Mouse (Mus musculus): Measurements from ENCODE around the gene Dohh. TPM values are rescaled to one million over a fixed set of nuclear protein-coding genes. Genes with fewer than 3 reads are reported as not detected.

Gene Dohh
- polyA plus RNA-seq, 1 experiment from 2014 or later, result 78.7 TPM

DNA sequence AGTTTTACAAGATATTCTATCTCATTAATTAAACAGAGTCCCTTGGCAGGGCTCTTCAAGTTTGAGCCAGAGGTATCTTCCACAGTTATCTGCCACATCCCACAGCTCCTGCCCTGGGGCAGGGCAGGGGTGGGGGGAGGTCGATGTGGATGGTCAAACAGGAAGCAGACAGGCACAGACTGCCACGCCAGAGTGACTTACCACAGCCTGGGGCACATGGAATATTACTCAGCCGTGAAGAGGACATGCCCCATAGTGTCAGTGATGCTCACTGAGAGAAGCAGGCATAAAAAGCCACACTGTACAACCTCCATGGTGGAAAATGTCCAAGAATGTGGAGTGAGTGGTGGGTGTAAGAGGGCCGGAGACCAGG lies 39.1 kb upstream of the Dohh start:
- H3K27me3 ChIP-seq (replicated peaks; ENCODE audit: control insufficient read depth, insufficient read depth, low read length), result peaks cover 38% of the 10 kb centered on the region
- 89% methylated on average over 4 of the region's 4 CpGs for WGBS
- H3K36me3 ChIP-seq (ENCODE audit: control insufficient read depth, insufficient read depth, low read length), result peaks cover 10% of the 10 kb centered on the region
- no peak overlapping the region for H3K4me3 ChIP-seq (ENCODE audit: low read depth, low read length)
- DNase-seq (ENCODE audit: low spot score), result no peak
- no peak overlapping the region for H3K27ac ChIP-seq (ENCODE audit: low read depth, low read length)
- no peak for ATAC-seq
- no peaks in the 10 kb centered on the region for H3K9me3 ChIP-seq (replicated peaks; ENCODE audit: control insufficient read depth, low read length)
- H3K9ac ChIP-seq (ENCODE audit: low read length), result no peak overlapping the region
- peaks cover 15% of the 10 kb centered on the region for H3K4me1 ChIP-seq (ENCODE audit: control insufficient read depth, insufficient read depth, low read length)
- H3K4me2 ChIP-seq (ENCODE audit: low read length), result no peak overlapping the region

DNA sequence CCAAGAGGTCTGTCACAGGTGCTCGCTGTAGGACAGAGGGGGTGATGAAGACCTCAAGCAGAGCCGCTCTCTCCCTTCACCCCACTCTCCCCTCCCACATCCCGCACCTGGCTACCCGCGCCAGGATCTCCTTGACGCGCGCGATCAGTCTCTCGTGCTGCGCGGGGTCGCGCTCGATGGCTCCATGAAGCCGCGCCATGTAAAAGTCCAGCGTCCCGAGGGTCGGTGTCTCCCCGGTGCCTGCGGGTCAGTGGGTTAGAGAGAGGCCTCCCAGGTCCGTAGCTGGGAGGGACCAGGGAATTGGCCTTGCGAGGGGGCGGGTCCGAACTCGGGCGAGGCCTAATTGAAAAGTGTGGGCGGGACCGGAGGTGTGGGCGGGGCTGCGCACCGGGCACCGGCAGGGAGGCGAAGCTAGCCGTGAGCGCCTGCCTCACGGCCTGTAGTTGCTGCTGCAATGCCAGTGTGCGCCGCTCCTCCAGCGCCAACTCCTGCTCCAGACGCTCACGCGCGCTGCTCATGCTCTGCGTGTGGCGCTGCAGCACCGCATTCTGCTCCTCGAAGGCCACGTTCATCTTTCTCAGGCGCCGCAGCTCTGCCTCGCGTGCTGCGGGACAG lies 37.7 kb upstream of the Dohh start:
- Histone ChIP-seq H3K9me3 (replicated peaks; ENCODE audit: control insufficient read depth, low read length) (no peaks in the 10 kb centered on the region), H3K27me3 (replicated peaks; ENCODE audit: control insufficient read depth, insufficient read depth, low read length) (peaks cover 31% of the 10 kb centered on the region), H3K27ac (ENCODE audit: low read depth, low read length) (no peak overlapping the region), H3K4me3 (ENCODE audit: low read depth, low read length) (peak overlapping the region; percentile 13; the same call in 1 of the 2 replicates), H3K4me2 (ENCODE audit: low read length) (peak overlapping the region; percentile 48), H3K9ac (ENCODE audit: low read length) (peak overlapping the region; percentile 37), H3K36me3 (ENCODE audit: control insufficient read depth, insufficient read depth, low read length) (peaks cover 10% of the 10 kb centered on the region), H3K4me1 (ENCODE audit: control insufficient read depth, insufficient read depth, low read length) (peaks cover 15% of the 10 kb centered on the region)
- no peak for ATAC-seq
- WGBS, result 4% methylated on average over 55 of the region's 55 CpGs
- peak; percentile 78 for DNase-seq (ENCODE audit: low spot score)

DNA sequence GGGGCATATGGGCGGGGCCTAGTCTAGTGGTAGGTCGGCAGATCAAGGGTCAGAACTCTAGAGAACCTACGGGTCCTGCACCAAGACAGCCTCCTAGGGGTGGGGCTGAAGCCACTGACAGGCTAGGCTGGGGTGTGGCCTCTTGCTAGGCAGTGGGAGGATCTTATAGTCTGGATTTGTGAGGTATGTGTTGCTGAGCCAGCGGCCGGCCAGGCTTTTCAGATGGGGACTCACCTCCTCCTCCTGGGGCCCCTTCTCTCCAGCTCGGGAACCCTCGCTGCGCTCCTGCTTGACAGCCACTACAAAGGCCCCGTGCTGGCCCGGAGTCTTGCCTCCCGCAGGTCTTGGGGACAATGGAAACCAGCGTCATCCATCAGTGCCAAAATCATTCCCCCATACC lies 35.1 kb upstream of the Dohh start:
- Histone ChIP-seq H3K27ac (ENCODE audit: low read depth, low read length) (no peak overlapping the region), H3K4me2 (ENCODE audit: low read length) (peak overlapping the region; percentile 92), H3K36me3 (ENCODE audit: control insufficient read depth, insufficient read depth, low read length) (peaks cover 10% of the 10 kb centered on the region), H3K9me3 (replicated peaks; ENCODE audit: control insufficient read depth, low read length) (no peaks in the 10 kb centered on the region), H3K4me3 (ENCODE audit: low read depth, low read length) (peak overlapping the region; percentile 72), H3K4me1 (ENCODE audit: control insufficient read depth, insufficient read depth, low read length) (peaks cover 15% of the 10 kb centered on the region), H3K9ac (ENCODE audit: low read length) (peak overlapping the region; percentile 79), H3K27me3 (replicated peaks; ENCODE audit: control insufficient read depth, insufficient read depth, low read length) (peaks cover 7% of the 10 kb centered on the region; the same call in 1 of the 2 replicates)
- WGBS, result 4% methylated on average over 12 of the region's 12 CpGs
- DNase-seq (ENCODE audit: low spot score) (no peak), ATAC-seq (no peak)

DNA sequence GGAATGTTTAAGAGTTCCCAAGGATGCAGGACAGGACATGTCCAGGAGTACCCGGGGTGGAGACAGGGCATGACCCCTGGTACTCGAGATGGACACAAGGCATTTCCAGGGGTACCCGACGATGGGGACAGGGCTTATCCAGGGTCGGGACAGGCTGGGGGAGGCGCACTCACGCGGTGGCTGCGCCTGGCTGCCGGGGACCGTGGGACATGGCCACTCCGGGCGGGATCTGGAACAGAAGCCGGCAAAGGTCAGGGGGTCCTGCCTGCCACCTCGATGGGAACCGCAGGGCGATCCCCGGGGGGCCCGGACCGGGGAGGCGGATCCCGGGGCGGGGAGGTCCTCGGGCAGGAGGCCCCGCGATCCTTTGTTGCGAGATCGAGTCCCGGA lies 34.3 kb upstream of the Dohh start:
- under 1% methylated on average over 28 of the region's 29 CpGs for WGBS
- no peaks in the 10 kb centered on the region for H3K9me3 ChIP-seq (replicated peaks; ENCODE audit: control insufficient read depth, low read length)
- peak; percentile 25 for ATAC-seq
- H3K4me3 ChIP-seq (ENCODE audit: low read depth, low read length), result peak overlapping the region; percentile 72
- no peak for DNase-seq (ENCODE audit: low spot score)
- H3K27ac ChIP-seq (ENCODE audit: low read depth, low read length), result no peak overlapping the region
- H3K27me3 ChIP-seq (replicated peaks; ENCODE audit: control insufficient read depth, insufficient read depth, low read length), result peaks cover 3% of the 10 kb centered on the region; the same call in 1 of the 2 replicates
- peaks cover 10% of the 10 kb centered on the region for H3K36me3 ChIP-seq (ENCODE audit: control insufficient read depth, insufficient read depth, low read length)
- H3K4me2 ChIP-seq (ENCODE audit: low read length), result peak overlapping the region; percentile 92
- peak overlapping the region; percentile 79 for H3K9ac ChIP-seq (ENCODE audit: low read length)
- peaks cover 15% of the 10 kb centered on the region for H3K4me1 ChIP-seq (ENCODE audit: control insufficient read depth, insufficient read depth, low read length)

DNA sequence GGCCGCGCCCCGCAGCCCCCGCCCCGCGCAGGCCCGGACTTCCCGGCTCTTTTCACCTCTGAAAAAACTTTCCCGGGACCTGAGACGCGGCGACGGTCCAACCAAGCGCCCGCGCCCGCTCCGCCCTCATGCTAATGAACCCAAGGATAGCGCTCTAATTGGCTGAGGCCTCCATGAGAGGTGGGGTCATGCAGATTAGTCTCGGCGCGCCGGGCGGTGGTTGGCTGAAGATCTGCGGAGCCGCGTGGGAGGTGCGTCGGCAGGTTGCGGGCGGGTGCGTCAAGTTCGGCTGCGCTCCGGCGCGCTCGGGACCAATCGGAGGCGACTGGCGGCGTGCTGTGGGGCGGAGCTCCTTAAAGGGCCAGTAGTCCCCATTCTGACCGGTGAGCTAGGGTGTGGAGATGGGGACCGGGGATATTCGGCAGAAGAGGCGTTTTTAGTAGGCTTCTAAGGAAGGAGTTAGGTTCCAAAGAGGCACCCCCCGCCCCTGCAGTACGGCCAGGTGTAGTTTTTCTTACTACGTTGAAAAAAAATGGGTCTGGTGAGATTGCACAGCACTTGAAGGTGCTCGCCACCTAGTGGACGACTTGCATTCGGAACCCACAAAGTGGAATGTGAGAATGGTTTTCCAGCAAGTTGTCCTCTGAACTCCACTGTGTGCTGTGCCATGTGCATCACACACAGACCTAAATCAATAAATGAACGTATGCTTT lies 33.7 kb upstream of the Dohh start, which contains the start of gene Hmg20b:
TSS of gene Hmg20b (minus strand) at position 130 of the 713 bp plus-strand sequence.
- Histone ChIP-seq H3K4me1 (ENCODE audit: control insufficient read depth, insufficient read depth, low read length) (peaks cover 15% of the 10 kb centered on the region), H3K9me3 (replicated peaks; ENCODE audit: control insufficient read depth, low read length) (no peaks in the 10 kb centered on the region), H3K27me3 (replicated peaks; ENCODE audit: control insufficient read depth, insufficient read depth, low read length) (no peaks in the 10 kb centered on the region; the same call in 1 of the 2 replicates), H3K9ac (ENCODE audit: low read length) (peak within 1 kb of the TSS; percentile 79), H3K36me3 (ENCODE audit: control insufficient read depth, insufficient read depth, low read length) (peaks cover 10% of the 10 kb centered on the region), H3K4me2 (ENCODE audit: low read length) (peak within 1 kb of the TSS; percentile 92), H3K27ac (ENCODE audit: low read depth, low read length) (peak within 1 kb of the TSS; percentile 33; the same call in 1 of the 2 replicates), H3K4me3 (ENCODE audit: low read depth, low read length) (peak within 1 kb of the TSS; percentile 72)
- under 1% methylated on average over 54 of the region's 54 CpGs for WGBS
- DNase-seq (ENCODE audit: low spot score), result peak; percentile 99
- ATAC-seq, result peak; percentile 96

DNA sequence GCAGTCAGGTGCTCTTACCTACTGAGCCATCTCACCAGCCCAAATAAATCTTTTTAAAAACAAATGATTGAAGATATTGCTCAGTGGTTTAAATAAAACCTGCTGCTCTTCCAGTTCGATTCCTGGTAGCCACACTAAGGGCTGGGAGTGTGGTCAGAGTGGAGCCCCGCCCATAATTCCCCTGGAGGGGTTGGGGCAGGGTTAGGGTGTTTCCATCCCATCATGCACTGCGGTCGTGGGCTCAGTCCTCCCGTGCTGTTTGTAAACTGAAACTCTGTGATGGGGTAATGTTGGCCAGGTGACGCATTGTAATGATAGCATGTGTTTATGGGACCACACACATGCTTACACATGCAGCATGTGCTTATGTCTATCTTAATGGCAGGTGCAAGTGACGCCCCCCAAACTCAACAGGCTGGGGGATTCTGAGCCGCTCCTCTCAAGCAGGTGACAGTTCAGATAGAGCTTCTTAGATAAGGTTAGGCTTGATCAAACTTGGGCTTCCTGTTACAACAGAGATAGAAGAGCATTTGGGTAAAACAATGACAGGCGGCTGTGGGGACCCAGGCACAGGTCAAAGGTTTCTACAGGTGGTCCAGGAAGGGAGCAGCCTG lies 32.4 kb upstream of the Dohh start:
- H3K4me2 ChIP-seq (ENCODE audit: low read length), result no peak overlapping the region

DNA sequence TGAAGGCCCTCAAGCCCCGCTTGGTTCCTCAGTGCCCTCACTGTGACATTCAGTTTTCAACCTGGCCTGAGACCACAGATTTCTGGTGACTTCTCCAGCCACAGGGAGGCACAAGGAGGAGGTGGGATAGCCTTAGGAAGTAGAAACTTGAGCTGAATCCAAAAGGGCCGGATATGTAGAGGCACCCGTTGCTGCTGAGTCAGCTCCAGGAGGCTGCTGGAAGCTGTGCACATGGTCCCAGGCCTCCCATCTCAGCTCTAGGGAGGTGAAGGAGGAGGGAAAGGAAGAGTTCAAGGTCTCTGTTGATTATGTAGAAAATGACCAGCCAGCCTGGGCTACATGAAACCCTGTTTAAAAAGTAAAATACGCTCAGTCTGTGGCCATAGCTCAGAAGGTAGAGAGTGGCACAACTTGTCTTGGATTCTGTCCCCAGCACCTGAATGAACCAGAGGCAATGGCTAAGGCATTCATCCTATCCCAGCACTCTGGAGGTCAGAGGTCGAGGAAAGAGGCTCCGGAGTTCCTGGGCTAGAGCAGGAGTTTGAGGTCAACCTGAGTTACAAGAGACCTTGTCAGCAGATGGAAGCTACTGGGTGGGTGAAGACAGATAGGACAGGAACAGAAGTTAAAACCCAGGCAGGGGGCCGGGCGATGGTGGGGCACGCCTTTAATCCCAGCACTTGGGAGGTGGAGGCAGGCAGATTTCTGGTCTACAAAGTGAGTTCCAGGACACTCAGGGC lies 29.3 kb upstream of the Dohh start:
- WGBS, result 74% methylated on average over 9 of the region's 9 CpGs
- no peak overlapping the region for H3K9ac ChIP-seq (ENCODE audit: low read length)
- DNase-seq (ENCODE audit: low spot score) (no peak), ATAC-seq (no peak)
- peaks cover 3% of the 10 kb centered on the region; the same call in 1 of the 2 replicates for H3K4me1 ChIP-seq (ENCODE audit: control insufficient read depth, insufficient read depth, low read length)
- no peaks in the 10 kb centered on the region for H3K9me3 ChIP-seq (replicated peaks; ENCODE audit: control insufficient read depth, low read length)
- no peak overlapping the region for H3K4me3 ChIP-seq (ENCODE audit: low read depth, low read length)
- H3K4me2 ChIP-seq (ENCODE audit: low read length), result no peak overlapping the region
- no peak overlapping the region for H3K27ac ChIP-seq (ENCODE audit: low read depth, low read length)
- H3K36me3 ChIP-seq (ENCODE audit: control insufficient read depth, insufficient read depth, low read length), result no peaks in the 10 kb centered on the region
- no peaks in the 10 kb centered on the region for H3K27me3 ChIP-seq (replicated peaks; ENCODE audit: control insufficient read depth, insufficient read depth, low read length)

More for the DNA sequence above, 32.4 kb upstream of the Dohh start:
- Histone ChIP-seq H3K9me3 (replicated peaks; ENCODE audit: control insufficient read depth, low read length) (no peaks in the 10 kb centered on the region), H3K27me3 (replicated peaks; ENCODE audit: control insufficient read depth, insufficient read depth, low read length) (no peaks in the 10 kb centered on the region), H3K9ac (ENCODE audit: low read length) (no peak overlapping the region), H3K27ac (ENCODE audit: low read depth, low read length) (no peak overlapping the region), H3K4me3 (ENCODE audit: low read depth, low read length) (no peak overlapping the region), H3K4me1 (ENCODE audit: control insufficient read depth, insufficient read depth, low read length) (peaks cover 11% of the 10 kb centered on the region), H3K36me3 (ENCODE audit: control insufficient read depth, insufficient read depth, low read length) (peaks cover 10% of the 10 kb centered on the region)
- ATAC-seq (no peak), DNase-seq (ENCODE audit: low spot score) (no peak)
- WGBS, result 28% methylated on average over 9 of the region's 9 CpGs

DNA sequence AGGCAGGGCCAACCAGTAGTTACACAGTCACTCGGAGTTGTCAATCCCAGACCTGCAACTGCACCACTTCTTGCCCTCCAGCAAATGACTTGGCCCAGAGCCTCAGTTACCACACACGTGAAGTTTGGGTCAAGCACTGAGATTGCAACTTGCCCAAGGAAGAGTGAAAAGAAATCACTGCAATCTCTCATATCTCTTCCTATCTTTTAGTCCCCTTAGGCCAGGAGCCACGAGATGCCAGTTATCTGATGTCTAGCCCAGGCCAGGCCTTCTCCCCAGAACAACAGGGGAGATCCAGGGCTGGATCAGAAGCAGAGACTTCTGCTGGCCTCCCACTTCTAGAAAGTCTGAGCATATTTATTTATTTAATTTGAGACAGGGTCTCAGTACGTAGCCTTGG lies 28.7 kb upstream of the Dohh start:
- no peak overlapping the region for H3K4me2 ChIP-seq (ENCODE audit: low read length)
- no peak for ATAC-seq
- peaks cover 3% of the 10 kb centered on the region; the same call in 1 of the 2 replicates for H3K4me1 ChIP-seq (ENCODE audit: control insufficient read depth, insufficient read depth, low read length)
- no peaks in the 10 kb centered on the region for H3K9me3 ChIP-seq (replicated peaks; ENCODE audit: control insufficient read depth, low read length)
- no peaks in the 10 kb centered on the region for H3K27me3 ChIP-seq (replicated peaks; ENCODE audit: control insufficient read depth, insufficient read depth, low read length)
- no peak for DNase-seq (ENCODE audit: low spot score)
- H3K9ac ChIP-seq (ENCODE audit: low read length), result no peak overlapping the region
- H3K4me3 ChIP-seq (ENCODE audit: low read depth, low read length), result no peak overlapping the region
- WGBS, result 80% methylated on average over 4 of the region's 4 CpGs
- no peak overlapping the region for H3K27ac ChIP-seq (ENCODE audit: low read depth, low read length)
- no peaks in the 10 kb centered on the region for H3K36me3 ChIP-seq (ENCODE audit: control insufficient read depth, insufficient read depth, low read length)
